Mouse (Mus musculus) liver, embryonic 14.5 days (tissue): ENCODE data around the gene Optn.

ENCODE experiments used
- CTCF ChIP-seq: IDR thresholded peaks from 2 replicates; pipeline ENCODE4 v1.5.1; 2016; ENCODE audit warnings: antibody characterized with exemption, low read depth, control low read depth
- EP300 ChIP-seq: IDR thresholded peaks from 2 replicates; pipeline ENCODE4 v1.6.1; 2016; ENCODE audit warnings: antibody characterized with exemption, low read depth

DNA sequence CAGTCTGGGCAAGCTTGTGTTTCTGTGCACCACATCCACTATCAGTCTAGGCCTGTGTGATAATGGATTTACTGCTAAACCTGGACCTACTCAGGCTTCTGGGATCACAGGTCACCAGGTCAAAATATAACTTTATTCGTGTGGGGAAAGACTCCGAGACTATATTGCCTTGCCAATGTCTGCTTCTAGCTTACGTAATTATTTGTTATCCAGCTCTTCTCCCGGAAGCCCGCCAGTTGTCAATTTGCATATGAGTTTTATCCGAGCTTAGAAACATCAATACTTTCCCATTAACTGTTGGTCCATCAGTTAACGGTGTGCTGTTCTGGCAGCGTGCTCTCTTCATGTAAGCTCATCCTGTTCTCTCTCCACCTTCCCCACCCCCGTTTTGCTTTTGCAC, 28.6 kb downstream of the Optn start:
- no peak for TF ChIP-seq CTCF
- no peak for TF ChIP-seq EP300
